Mouse (Mus musculus) ES-E14 (cell line): ENCODE results near the gene Rhbdd1.

Experiments
- HCFC1 ChIP-seq: IDR thresholded peaks from 2 replicates; pipeline ENCODE4 v1.6.1; 2012; ENCODE audit warnings: low read length, inconsistent platforms, borderline replicate concordance; ENCODE audit not compliant: insufficient read depth
- ZNF384 ChIP-seq: IDR thresholded peaks from 2 replicates; pipeline ENCODE4 v1.6.1; 2012; ENCODE audit warnings: low read depth, low read length, inconsistent platforms

- no peak for TF ChIP-seq HCFC1
- TF ChIP-seq ZNF384: no peak
Observed at GRCm38 (mm10) chr1:82395371-82395770, 79.1 kb downstream of the Rhbdd1 start.
